Mouse (Mus musculus): ENCODE data around the gene Tcp11.

The Tcp11 gene

DNA sequence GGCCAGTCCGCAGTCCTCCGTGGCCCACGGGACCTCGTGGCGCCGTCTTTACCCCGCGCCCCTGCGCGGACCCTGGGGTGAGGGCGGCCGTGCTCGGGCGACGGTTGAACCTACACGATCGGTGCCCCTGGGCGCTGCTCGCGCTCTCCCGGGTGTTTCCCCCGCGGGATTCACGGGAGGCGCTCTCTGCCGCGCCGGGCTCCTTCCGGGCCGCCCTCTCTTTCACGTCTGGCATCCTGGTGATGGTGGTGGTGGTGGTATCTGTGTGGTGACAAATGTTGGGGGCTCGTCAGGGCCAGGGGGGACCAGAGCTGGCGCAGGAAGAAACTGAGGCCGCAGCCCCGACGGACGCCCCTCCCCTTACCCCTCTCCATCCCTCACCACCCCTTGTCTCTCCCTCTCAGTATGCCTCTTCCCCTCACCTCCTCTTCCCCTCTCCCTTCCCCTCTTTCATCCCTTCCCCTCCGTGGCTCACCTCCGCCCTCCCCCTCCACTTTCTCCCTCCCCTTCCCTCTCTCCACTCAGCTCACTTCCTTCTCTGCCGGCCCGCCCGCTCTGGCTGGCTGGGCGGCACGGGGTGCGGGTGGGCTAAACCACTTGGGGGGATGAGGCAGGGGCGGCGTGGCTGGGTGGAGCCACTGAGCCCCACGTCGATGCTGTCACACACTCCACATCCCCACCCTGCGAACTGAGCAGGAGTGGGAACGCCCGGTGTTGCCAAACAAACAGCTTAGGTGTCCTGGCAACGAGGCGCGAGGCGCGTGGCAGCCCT, at the start of gene Tcp11:
Gene Tcp11 (minus strand): TSS at position 595 of the 772 bp plus-strand sequence.
- DNase-seq: no peak

DNA sequence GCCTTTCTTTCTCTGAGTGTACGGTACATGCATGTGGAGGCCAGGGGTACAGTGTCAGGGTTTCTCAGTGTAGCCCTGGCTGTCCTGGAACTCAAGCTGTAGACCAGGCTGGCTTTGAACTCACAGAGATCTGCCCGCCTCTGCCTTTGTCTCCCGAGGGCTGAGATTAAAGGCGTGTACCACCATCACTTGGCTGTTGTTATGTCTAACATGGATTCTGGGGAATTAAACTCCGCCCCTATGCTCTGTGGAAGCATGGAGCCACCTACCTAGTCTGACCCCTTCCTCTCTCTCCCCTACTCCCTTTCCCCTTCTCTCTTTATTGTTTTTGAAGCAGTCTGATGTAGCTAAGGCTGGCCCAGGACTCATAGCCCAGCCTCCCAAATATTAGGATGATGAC, 49.4 kb upstream of the Tcp11 start:
- DNase-seq: no peak

DNA sequence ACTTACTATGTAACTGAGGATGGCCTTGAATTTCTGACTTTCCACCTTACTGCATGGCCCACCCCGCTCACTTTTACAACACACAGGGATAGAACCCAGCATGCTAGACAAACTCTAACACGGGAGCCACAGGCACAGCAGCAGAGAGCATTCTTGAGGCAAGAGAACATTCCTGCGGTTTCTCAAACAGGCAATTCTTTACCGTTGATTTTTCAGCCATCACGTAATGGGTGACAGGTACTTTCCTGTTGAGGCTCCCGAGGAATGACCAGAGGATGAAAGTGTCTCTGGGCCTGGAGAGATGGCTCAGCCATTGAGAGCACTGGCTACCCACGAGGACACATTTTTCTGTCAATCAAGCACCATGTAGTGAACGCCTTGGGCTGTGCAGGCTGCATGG, 43.9 kb upstream of the Tcp11 start:
- no peak for DNase-seq

DNA sequence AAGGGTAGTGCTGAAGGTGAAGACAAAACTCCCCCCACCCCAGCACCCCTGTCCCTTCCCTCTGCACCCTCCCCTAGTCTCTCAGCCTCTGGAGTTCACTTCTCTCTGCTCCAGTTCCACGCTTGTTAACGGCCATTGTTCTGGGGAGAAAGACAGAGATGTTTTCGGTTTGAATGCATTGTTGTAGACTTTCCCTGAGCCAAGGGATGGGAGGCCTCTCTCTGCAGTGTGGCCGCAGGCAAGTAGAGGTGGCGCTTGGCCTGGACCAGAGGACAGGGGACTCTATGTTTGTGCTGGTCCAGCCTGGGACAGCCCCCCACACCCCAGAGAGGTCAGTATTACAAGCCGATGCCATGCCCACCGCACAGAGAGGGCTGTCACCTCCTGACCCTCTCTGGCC, 43.2 kb upstream of the Tcp11 start:
- no peak for DNase-seq

DNA sequence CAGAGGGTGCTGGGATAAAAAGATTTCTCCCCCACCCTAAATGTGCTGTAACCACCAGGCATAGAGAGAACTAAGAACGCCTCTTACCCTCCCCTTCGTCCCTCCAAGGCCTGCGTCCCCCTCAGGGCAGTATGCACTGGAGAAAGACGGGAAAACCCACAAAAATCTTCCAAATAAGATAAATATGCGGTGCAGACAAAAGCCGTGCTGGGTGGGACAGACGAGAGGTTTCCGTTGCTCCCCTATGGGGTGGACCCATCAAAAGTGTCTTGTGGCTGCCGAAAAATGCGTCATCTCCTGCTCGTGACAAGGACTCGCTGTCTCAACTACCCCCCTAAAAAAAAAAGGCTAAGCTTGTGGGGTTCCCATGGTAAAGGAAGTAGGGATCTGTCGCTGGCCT, 42.5 kb upstream of the Tcp11 start:
- DNase-seq: no peak

DNA sequence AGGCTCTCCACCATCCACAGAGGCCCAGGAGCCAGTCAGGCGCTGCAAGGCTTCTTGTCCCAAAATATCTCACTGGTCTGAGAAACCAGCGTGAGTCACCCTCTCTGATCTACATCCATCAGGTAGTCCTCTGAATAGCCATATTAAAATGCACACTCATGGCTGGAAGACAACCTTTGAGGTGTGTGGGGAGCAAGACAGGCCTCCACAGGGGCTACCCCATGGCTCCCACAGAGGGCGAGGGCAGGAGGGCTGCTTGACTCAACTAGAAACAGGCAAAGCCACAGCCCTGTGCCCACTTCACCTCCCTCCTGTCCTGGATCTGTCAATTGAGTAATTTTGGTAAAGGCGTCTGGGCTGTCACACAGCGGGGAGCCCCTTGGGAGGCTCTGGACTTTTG, 40.0 kb upstream of the Tcp11 start:
- no peak for DNase-seq

DNA sequence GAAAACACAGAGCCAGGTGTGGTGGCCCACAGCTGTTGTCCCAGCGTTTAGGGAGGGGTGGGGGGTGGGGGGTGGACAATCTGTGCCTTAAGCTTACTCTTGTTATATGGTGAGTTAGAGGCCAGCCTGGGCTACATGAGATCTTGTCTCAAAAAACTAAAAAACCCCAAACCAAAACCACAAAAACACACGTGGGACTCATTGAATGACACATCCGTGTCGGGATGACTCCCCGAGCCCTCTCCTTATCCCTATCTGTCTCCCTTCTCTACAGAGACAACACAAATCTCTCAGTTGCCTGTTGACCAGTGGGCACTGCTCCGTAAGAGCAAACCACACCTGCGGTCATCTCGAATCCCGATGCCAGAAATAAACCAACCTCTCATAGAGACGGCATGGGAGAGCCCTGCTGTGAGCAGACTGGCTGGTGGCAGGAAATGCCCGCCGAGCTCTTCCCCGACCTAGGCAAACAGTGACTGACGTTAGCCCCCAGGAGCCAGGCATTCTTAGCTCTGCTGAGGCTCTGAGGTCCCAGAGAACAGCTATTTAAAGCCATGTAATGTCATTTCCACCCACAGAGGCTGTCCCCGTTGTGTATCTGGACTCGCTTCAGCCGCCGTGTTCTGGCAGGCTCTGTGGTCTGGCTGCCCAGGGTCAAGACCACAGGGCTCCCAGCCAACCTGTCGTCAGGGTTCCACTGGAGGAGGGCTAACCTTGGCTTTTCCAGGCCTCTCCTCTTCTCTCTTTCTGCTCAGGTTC, 37.2 kb upstream of the Tcp11 start:
- DNase-seq: peak; percentile 26

DNA sequence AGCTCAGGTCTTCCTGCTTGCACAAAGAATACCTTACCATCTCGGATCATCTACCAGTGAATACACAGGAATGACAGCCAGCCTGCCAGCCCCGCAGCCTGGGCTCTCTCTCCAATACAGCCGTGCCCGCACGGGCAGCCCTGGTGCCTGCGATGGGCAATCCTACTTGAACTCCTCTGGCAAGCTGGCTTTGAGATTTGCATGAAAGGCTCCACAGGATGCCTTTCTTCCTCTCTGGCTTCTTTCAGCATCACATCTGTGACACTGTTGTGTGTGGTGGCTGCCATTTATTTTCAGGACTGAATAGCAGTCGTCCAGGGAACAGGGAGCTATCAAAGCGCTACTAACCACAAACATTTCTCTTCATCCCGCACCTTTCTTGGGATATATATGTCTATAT, 35.9 kb upstream of the Tcp11 start:
- no peak for DNase-seq

DNA sequence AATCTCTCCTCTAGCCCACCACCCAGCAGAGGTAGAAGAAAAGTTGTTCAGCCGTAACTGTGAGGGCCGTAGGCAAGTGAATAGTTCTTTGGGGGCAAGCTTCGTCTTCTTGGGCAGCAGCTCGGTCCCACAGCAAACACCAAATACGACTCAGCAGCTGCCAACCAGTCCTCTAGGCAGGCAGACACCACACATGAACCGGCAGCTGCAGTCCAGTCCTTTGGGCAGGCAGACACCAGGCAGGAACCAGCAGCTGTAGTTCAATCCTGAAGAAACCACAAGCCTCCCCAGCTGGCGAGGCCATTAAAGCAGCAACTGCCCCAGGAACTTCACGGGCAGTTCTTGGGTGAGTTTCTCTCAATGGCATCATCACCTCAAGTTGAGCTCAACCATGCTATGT, 31.8 kb upstream of the Tcp11 start:
- DNase-seq: no peak

DNA sequence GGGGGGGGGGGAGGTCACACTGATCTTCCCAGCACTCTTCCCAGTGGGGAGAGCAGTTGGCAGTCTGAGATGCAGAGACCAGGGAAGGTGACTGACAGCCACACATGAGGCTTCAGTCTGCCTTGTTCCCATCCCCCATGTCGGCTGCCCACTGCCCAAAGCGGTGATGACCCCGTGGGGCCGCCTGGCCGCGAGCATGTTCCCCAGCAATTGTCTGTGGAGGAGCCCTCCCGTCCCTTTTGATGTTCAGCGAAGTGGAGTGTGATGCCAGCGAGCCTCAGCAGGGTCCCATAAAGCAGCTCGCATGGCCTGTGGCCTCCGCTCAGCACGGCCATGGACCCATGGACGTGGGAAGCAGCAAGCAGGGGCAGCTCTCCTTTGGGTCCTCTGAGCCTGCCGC, 26.8 kb upstream of the Tcp11 start:
- no peak for DNase-seq

DNA sequence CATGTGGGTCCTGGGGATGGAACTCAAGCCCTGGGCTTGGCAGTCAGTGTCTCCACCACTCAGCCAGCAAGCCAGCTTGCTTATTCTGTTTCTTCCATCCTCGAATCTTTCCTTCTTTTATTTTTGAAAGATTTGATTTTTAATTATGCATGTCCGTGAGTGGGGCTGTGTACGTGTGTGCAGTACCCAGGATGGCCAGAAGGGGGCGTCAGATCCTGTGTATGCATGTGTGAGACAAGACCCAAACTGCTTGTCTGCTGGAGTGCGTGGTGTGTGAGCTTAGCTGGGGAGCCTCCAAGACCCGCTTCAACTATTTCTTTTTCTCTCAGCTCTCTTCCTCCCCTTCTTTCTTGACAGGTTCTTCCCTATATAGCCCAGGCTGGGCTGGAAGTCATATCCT, 25.9 kb upstream of the Tcp11 start:
- no peak for DNase-seq

DNA sequence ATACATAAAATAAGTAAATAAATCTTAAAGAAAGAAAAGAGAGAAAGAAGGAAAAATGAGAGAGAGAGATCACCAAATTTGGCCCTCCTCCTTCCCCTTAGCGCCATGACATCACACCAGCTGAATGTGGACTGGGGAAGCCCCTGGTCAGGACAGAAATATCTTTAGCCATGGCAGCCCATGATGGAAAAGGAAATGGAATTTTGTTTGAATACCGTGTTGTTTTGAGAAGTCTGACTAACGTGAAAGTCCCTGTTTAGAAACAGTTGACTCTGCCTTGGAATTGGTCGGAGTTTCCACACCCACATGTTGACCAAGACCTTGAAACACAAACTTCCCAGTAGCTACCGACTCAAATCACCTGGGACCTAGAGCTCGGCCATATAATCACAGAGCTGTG, 24.0 kb upstream of the Tcp11 start:
- no peak for DNase-seq

DNA sequence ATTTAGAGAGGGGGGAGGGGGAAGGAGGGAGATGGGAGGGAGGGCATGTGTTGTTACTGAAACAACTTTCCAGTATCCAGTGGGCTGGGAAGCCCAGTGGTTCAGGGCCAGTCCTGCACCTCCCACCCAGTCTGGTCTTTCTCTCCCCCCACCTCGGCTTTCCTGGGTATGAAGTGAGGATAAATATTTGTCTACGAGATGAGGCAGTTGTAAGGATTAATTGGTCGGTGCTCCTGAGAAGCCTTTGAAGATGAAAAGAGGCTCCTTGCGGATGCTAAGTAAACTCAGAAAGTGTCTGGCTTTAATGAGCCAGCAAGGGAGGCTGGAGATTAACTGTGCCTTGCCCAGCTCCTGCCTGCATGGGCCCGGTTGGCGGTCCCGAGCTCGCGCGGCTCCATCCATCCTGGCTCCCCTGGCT, 21.5 kb upstream of the Tcp11 start:
- DNase-seq: no peak

DNA sequence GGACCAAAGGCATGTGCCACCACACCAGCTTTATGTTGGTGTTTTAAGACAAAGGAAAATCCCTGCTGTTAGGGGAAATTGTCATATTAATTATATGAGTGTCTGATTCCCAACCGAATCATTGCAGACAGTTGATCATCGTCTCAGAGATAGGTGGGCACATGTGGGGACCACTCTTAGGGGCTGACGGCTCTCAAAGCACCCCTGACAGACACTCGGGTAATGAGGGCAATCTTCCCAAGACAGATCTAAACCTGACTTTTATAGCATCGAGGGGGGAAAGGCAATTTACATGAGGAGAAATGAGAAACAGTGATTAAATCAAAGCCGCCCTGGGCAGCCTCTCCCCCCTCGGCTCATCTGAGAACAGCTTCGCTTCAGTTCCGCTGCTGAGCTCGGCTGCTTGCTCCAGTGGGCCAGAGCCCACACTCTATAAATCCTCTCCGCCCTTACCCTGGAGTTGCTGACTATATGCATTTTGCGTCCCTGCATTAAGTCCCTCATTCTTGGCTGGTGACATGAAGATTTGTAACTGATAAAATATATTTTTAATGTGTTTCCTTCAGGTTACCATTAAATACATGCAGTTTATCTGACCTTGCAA, 20.9 kb upstream of the Tcp11 start:
- DNase-seq: no peak

DNA sequence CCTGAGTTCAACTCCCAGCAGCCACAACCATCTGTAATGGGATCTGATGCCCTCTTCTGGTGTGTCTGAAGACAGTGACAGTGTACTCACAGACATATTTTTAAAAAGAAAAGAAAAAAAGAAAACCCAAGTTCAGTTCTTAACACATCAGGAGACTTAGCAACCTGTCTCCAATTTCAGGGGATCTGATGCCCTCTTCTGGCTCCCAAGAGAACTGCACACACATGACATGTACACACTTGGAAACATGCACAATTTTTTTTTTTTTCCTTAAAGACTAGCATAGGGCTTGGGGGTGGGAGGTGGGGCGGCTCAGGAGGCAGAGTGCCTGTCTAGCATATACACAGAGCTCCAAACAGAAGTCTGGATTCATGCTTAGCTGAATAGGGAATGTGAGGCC, 20.2 kb upstream of the Tcp11 start:
- DNase-seq: no peak

DNA sequence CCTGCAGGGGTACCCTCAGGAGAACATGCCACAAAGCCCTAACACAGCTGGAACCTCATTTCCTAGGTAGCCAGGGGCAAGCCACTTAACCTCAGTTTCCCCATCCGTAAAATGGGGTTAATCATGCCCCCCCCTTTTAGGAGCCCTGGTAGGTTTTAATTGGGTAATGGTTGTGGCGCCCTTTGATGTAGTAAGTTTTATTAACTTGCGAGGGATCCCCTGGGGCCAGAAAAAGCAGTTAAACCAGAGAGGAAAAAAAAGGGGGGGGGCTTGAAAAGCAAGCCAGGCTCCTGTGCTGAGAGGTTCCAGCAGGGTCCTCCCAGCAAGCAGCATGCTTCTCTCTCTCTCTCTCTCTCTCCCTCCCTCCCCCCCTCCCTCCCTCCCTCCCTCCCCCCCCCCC, 18.6 kb upstream of the Tcp11 start:
- no peak for DNase-seq

DNA sequence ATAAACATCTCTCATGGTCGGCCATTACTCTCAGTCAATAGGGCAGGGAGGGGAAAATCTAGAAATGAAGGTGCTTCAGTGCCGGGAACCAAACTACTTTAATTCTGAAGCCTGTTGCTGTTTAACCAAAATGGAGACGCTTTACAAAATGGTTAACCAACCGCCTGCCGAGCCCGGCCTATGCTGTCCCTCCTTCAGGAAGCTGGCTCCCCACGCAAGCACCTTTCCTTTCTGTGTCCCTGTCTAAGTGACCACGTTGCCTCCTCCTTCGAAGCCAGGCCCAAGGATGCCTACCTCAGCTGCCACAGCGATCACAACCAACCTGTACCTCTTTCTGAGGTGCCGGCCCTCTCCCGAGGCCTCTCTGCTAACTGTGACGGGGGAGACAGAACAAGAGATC, 16.9 kb upstream of the Tcp11 start:
- no peak for DNase-seq

DNA sequence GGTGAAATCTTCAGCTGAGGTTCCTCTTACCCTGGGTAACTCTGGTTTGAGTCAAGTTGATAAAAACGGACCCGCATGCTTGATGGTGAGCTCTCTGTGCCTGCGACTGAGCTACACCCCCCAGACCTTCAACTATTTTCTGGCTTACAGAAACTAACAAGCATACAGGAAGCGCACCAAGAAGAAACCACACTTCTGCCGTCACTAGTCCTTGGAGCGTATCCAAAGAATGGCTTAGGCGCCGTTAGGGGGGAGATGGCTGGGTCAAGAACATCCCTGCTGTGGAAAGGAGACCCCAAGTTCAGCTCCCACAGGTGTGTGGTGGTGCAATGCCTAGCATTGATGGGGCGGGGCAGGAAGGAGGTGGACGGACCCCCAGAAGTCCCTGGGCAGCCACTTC, 16.0 kb upstream of the Tcp11 start:
- DNase-seq: no peak

DNA sequence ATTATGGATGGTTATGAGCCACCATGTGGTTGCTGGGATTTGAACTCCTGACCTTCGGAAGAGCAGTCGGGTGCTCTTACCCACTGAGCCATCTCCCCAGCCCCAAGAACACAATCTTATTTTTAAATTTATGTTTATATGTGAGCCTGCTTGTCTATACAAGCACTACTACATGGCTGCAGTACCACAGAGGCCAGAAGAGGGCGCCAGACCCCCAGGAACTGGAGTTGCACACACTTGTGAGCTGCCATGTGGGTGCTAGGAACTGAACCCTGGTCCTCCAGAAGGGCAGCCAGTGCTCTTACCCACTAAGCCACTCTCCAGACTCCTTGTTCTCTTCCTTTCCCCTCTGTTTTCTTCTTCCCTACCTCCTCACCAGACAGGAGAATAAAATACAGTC, 13.4 kb upstream of the Tcp11 start:
- no peak for DNase-seq

DNA sequence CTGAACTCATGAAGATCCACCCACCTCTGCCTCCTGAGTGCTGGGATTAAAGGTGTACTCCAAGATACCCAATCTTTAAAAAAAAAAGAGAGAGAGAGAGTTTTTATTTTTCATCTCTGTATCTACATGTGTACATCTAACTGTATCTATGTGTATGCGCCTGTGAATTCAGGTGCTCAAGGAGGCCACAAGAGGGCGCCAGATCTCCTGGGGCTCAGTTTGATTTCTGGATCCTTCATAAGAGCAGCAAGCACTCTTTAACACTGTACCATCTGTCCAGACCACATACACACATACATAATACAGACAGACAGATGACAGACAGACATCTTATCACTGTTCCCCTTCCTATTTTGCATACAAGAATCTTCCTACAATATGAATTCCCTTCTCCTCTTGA, 11.9 kb upstream of the Tcp11 start:
- DNase-seq: no peak

DNA sequence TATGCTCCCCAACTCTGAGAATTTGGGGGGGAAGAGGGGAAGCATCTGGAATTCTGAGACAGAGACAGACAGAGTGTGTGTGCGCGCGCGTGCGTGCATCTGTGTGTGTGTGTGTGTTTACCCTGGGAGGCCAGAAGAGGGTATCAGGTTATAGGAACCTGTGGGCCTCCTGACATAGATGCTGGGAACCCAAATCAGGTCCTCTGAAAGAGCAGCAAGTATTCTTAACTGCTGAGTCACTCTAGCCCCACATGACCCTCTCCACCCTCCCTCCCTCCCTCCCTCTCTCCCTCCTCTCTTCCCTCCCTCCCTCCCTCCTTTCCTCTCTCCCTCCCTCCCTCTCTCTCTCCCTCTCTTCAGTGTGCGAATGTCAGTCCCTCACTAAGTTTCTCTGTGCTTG, 8.3 kb upstream of the Tcp11 start:
- DNase-seq: no peak

DNA sequence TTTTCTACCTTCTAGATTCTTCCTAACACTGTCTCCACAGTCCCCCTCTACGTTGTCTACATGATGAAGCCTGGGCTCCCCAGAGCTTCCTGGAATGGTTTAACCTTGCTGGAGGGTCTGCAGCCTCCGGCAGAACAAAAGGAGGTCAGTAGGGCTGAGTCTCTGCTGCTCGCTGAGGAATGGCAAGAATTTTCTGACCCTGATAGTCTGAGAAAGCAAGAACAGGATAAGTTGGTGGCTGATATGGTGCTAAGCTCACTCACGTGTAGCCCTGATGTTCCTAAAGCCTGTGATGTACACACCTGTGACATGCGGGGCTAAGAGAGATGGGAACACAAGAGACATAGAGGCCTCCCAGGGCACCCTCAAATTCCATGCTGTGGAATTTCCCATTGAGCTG, 7.0 kb upstream of the Tcp11 start:
- no peak for DNase-seq

DNA sequence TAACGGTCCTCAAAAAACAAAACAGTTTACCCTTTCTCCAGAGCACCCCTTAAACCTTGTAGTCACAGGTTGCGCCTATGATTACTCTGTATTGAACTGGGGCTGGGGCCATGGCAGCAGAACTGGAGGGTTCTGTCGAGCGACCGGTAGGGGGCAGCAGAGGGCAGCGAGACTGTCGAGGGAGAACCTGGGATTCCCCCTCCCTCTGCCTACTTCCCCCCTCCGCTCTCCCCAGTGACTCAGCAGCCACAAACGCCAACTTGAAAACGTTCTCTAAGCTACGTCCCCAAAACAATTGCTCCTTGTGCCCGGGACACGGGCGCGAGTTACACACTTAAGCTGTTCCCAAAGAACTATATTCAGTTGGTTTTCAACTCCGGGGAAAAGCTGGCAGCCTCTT, 4.5 kb upstream of the Tcp11 start:
- peak; percentile 67 for DNase-seq

DNA sequence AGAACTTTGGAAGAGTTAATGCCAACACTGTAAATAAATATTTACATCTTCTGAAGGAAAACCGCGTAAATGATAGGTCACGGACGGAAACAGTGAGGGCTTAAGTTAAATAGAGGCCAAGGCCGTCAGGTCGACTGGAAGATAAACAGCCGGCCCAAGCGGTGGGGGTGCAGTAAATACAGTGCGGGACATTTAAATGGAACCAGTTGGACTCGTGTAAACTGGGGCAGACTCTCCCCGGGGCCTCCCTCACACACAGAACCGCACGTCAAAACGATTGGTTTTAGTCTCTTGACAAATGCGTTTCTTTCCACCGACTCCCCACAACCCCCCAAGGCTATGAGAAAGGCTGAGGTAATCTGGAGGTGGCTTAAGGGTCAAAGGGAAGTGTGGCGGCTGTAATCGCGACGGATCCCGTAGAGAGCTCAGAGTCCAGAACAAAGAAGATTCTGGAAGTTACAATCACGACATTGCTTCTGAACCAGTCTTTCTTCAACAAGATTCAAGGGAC, 4.0 kb upstream of the Tcp11 start:
- DNase-seq: no peak

Measured in cerebellum, adult 11-12 months (tissue).